Mouse (Mus musculus): ENCODE results near the gene Hsdl1. TPM values are rescaled to one million over a fixed set of nuclear protein-coding genes. Genes with fewer than 3 reads are reported as not detected.

The Hsdl1 gene
- polyA plus RNA-seq, 1 experiment = 20.9 TPM

GRCm38 (mm10) chr8:119513405-119513804, 61.6 kb downstream of the Hsdl1 start:
- H3K27me3 ChIP-seq (ENCODE audit: control insufficient read depth, insufficient read depth, low read length) = no peaks in the 10 kb centered on the region
- no peaks in the 10 kb centered on the region for H3K4me1 ChIP-seq (ENCODE audit: control insufficient read depth, insufficient read depth, insufficient read length, low read length)
- no peak for TF ChIP-seq CTCF (IDR thresholded peaks at IDR 0.05; ENCODE audit: extremely low read depth, insufficient read length, insufficient replicate concordance, low read depth, low read length)
- H3K36me3 ChIP-seq (ENCODE audit: control insufficient read depth, insufficient read depth, low read length) = peaks cover 89% of the 10 kb centered on the region
- 61% methylated on average over 4 of the region's 4 CpGs for WGBS
- H3K4me3 ChIP-seq (ENCODE audit: low read depth, low read length) = no peak overlapping the region
- no peak overlapping the region for H3K27ac ChIP-seq (ENCODE audit: insufficient read depth, low read depth, low read length)

Other genes starting within 250 kb of the Hsdl1 start
- 53.4 and 94.0 TPM in 2 replicates for gene Hsbp1, start 230.7 kb downstream of the Hsdl1 start, polyA plus RNA-seq (2012; rRNA removed)
- gene Mlycd, start 180.3 kb downstream of the Hsdl1 start, polyA plus RNA-seq (2012; rRNA removed) = 29.0 and 49.6 TPM in 2 replicates
- gene Osgin1, start 141.1 kb downstream of the Hsdl1 start, polyA plus RNA-seq (2012; rRNA removed) = 78.7 and 306 TPM in 2 replicates
- 0.44 and 0.72 TPM in 2 replicates for gene Necab2, start 128.5 kb downstream of the Hsdl1 start, polyA plus RNA-seq (2012; rRNA removed)
- gene Slc38a8, start 73.5 kb downstream of the Hsdl1 start, polyA plus RNA-seq (2012; rRNA removed) = 0.36 and 0.68 TPM in 2 replicates
- 24.4 and 43.1 TPM in 2 replicates for gene Mbtps1, start 16.4 kb downstream of the Hsdl1 start, polyA plus RNA-seq (2012; rRNA removed)
- 3.7 and 9.4 TPM in 2 replicates for gene Dnaaf1, start 52 bp upstream of the Hsdl1 start, polyA plus RNA-seq (2012; rRNA removed)
- gene Taf1c, start 30.0 kb upstream of the Hsdl1 start, polyA plus RNA-seq (2012; rRNA removed) = 15.9 and 23.6 TPM in 2 replicates
- 0.27 and 0.96 TPM in 2 replicates for gene Adad2, start 37.6 kb upstream of the Hsdl1 start, polyA plus RNA-seq (2012; rRNA removed)
- 0.38 and 0.82 TPM in 2 replicates for gene Kcng4, start 60.5 kb upstream of the Hsdl1 start, polyA plus RNA-seq (2012; rRNA removed)
- 33.8 and 34.5 TPM in 2 replicates for gene Wfdc1, start 91.2 kb upstream of the Hsdl1 start, polyA plus RNA-seq (2012; rRNA removed)
- 3.0 and 4.8 TPM in 2 replicates for gene Atp2c2, start 124.8 kb upstream of the Hsdl1 start, polyA plus RNA-seq (2012; rRNA removed)
- 4.6 and 7.4 TPM in 2 replicates for gene Tldc1, start 203.2 kb upstream of the Hsdl1 start, polyA plus RNA-seq (2012; rRNA removed)

Measured in small intestine, adult 2 months (tissue).